Mouse (Mus musculus): ENCODE results near the gene Mettl15. TPM values are rescaled to one million over a fixed set of nuclear protein-coding genes. Genes with fewer than 3 reads are reported as not detected.

The Mettl15 gene
- polyA plus RNA-seq, 1 experiment from 2014 or later, result 13.5 TPM

- Histone ChIP-seq H3K27me3 (ENCODE audit: control insufficient read depth, insufficient read depth, low read length) (no peaks in the 10 kb centered on the region), H3K4me3 (ENCODE audit: low read depth, low read length) (peak overlapping the region; percentile 61), H3K27ac (ENCODE audit: low read depth, low read length) (peak overlapping the region; percentile 39; the same call in 1 of the 2 replicates), H3K9ac (ENCODE audit: low read depth, low read length) (peak overlapping the region; percentile 57), H3K4me1 (replicated peaks; ENCODE audit: control insufficient read depth, insufficient read depth, low read length) (no peaks in the 10 kb centered on the region), H3K9me3 (ENCODE audit: control insufficient read depth, low read length) (no peaks in the 10 kb centered on the region), H3K4me2 (replicated peaks; ENCODE audit: low read depth, low read length) (peak overlapping the region; percentile 58), H3K36me3 (ENCODE audit: control insufficient read depth, insufficient read depth, low read length) (no peaks in the 10 kb centered on the region)
- DNase-seq (ENCODE audit: low spot score), result no peak
- whole genome bisulfite sequencing, result 7% methylated on average over 4 of the region's 4 CpGs
- ATAC-seq (ENCODE audit: low FRiP score), result no peak
These were observed 312 bp downstream of the Mettl15 start for GRCm38 (mm10) chr2:109280272-109280599.

DNA sequence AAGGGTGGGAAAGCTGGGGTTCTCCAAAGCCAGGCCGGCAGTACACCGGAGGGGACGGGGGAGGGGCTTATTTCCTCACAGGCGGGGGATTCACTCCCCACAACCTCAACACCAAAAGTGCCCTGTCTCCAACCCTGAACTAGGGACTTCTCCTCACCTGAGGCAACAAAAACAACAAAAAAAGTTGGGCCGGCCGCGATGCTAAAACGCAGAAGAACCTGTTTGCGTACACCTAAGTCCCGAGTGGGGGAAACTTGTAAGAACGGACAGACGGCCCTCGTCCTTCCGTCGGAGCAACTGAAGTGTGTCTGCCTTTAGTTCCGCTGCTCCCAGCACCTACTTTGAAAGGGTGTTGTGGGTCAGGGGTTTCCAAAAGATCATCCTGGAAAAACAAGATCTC lies 2.5 kb downstream of the Mettl15 start:
- Histone ChIP-seq H3K9me3 (ENCODE audit: control insufficient read depth, low read length) (no peaks in the 10 kb centered on the region), H3K4me1 (replicated peaks; ENCODE audit: control insufficient read depth, insufficient read depth, low read length) (no peaks in the 10 kb centered on the region), H3K4me2 (replicated peaks; ENCODE audit: low read depth, low read length) (peak overlapping the region; percentile 48), H3K9ac (ENCODE audit: low read depth, low read length) (peak overlapping the region; percentile 59), H3K4me3 (ENCODE audit: low read depth, low read length) (peak overlapping the region; percentile 37), H3K27me3 (ENCODE audit: control insufficient read depth, insufficient read depth, low read length) (no peaks in the 10 kb centered on the region), H3K36me3 (ENCODE audit: control insufficient read depth, insufficient read depth, low read length) (no peaks in the 10 kb centered on the region), H3K27ac (ENCODE audit: low read depth, low read length) (no peak overlapping the region)
- ATAC-seq (ENCODE audit: low FRiP score), result no peak
- peak; percentile 59 for DNase-seq (ENCODE audit: low spot score)
- WGBS, result 1% methylated on average over 16 of the region's 16 CpGs

GRCm38 (mm10) chr2:109277593-109277992 lies 3.0 kb downstream of the Mettl15 start:
- peak overlapping the region; percentile 48 for H3K4me2 ChIP-seq (replicated peaks; ENCODE audit: low read depth, low read length)
- 9% methylated on average over 7 of the region's 7 CpGs for WGBS
- no peaks in the 10 kb centered on the region for H3K4me1 ChIP-seq (replicated peaks; ENCODE audit: control insufficient read depth, insufficient read depth, low read length)
- DNase-seq (ENCODE audit: low spot score) (peak; percentile 20), ATAC-seq (ENCODE audit: low FRiP score) (no peak)
- no peaks in the 10 kb centered on the region for H3K9me3 ChIP-seq (ENCODE audit: control insufficient read depth, low read length)
- no peaks in the 10 kb centered on the region for H3K36me3 ChIP-seq (ENCODE audit: control insufficient read depth, insufficient read depth, low read length)
- no peaks in the 10 kb centered on the region for H3K27me3 ChIP-seq (ENCODE audit: control insufficient read depth, insufficient read depth, low read length)
- H3K27ac ChIP-seq (ENCODE audit: low read depth, low read length), result no peak overlapping the region
- peak overlapping the region; percentile 59 for H3K9ac ChIP-seq (ENCODE audit: low read depth, low read length)
- peak overlapping the region; percentile 37 for H3K4me3 ChIP-seq (ENCODE audit: low read depth, low read length)

DNA sequence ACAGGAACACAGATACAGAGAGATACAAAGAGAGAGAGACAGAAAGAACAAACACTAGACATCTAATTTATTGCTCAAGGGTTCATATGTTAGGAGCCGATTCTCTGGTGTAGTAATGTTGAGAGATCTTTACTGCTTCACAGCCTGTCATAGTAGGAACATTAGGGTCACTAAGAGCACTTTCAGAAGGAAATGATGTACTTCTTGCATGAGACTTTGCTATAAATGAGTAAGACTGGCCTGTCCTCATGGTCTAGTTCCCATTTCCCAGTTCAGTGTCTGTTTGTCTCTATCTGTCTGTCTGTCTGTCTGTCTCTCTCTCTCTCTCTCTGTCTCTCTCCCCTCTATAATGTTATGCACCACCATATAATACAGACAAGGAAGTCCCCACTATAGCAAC lies 7.5 kb downstream of the Mettl15 start:
- no peaks in the 10 kb centered on the region for H3K4me1 ChIP-seq (replicated peaks; ENCODE audit: control insufficient read depth, insufficient read depth, low read length)
- H3K4me2 ChIP-seq (replicated peaks; ENCODE audit: low read depth, low read length), result no peak overlapping the region
- H3K9ac ChIP-seq (ENCODE audit: low read depth, low read length), result no peak overlapping the region
- 97% methylated on average over 1 of the region's 1 CpGs for WGBS
- no peak for DNase-seq (ENCODE audit: low spot score)
- H3K27me3 ChIP-seq (ENCODE audit: control insufficient read depth, insufficient read depth, low read length), result no peaks in the 10 kb centered on the region
- no peaks in the 10 kb centered on the region for H3K9me3 ChIP-seq (ENCODE audit: control insufficient read depth, low read length)
- no peak for ATAC-seq (ENCODE audit: low FRiP score)
- H3K36me3 ChIP-seq (ENCODE audit: control insufficient read depth, insufficient read depth, low read length), result no peaks in the 10 kb centered on the region
- H3K4me3 ChIP-seq (ENCODE audit: low read depth, low read length), result no peak overlapping the region
- H3K27ac ChIP-seq (ENCODE audit: low read depth, low read length), result no peak overlapping the region

GRCm38 (mm10) chr2:109262779-109263178 lies 17.8 kb downstream of the Mettl15 start:
- H3K9me3 ChIP-seq (ENCODE audit: control insufficient read depth, low read length), result no peaks in the 10 kb centered on the region
- H3K27me3 ChIP-seq (ENCODE audit: control insufficient read depth, insufficient read depth, low read length), result no peaks in the 10 kb centered on the region
- no peak overlapping the region for H3K9ac ChIP-seq (ENCODE audit: low read depth, low read length)
- no peaks in the 10 kb centered on the region for H3K4me1 ChIP-seq (replicated peaks; ENCODE audit: control insufficient read depth, insufficient read depth, low read length)
- no peak for ATAC-seq (ENCODE audit: low FRiP score)
- WGBS, result 87% methylated on average over 1 of the region's 1 CpGs
- no peak overlapping the region for H3K4me2 ChIP-seq (replicated peaks; ENCODE audit: low read depth, low read length)
- no peak overlapping the region for H3K4me3 ChIP-seq (ENCODE audit: low read depth, low read length)
- no peak overlapping the region for H3K27ac ChIP-seq (ENCODE audit: low read depth, low read length)
- DNase-seq (ENCODE audit: low spot score), result no peak
- H3K36me3 ChIP-seq (ENCODE audit: control insufficient read depth, insufficient read depth, low read length), result no peaks in the 10 kb centered on the region

- Histone ChIP-seq H3K9ac (ENCODE audit: low read depth, low read length) (no peak overlapping the region), H3K27me3 (ENCODE audit: control insufficient read depth, insufficient read depth, low read length) (no peaks in the 10 kb centered on the region), H3K4me1 (replicated peaks; ENCODE audit: control insufficient read depth, insufficient read depth, low read length) (no peaks in the 10 kb centered on the region), H3K36me3 (ENCODE audit: control insufficient read depth, insufficient read depth, low read length) (no peaks in the 10 kb centered on the region), H3K9me3 (ENCODE audit: control insufficient read depth, low read length) (no peaks in the 10 kb centered on the region), H3K4me2 (replicated peaks; ENCODE audit: low read depth, low read length) (no peak overlapping the region), H3K27ac (ENCODE audit: low read depth, low read length) (no peak overlapping the region), H3K4me3 (ENCODE audit: low read depth, low read length) (no peak overlapping the region)
- DNase-seq (ENCODE audit: low spot score) (no peak), ATAC-seq (ENCODE audit: low FRiP score) (no peak)
- 56% methylated on average over 3 of the region's 3 CpGs for WGBS
These were observed 38.6 kb downstream of the Mettl15 start for GRCm38 (mm10) chr2:109241947-109242346.

DNA sequence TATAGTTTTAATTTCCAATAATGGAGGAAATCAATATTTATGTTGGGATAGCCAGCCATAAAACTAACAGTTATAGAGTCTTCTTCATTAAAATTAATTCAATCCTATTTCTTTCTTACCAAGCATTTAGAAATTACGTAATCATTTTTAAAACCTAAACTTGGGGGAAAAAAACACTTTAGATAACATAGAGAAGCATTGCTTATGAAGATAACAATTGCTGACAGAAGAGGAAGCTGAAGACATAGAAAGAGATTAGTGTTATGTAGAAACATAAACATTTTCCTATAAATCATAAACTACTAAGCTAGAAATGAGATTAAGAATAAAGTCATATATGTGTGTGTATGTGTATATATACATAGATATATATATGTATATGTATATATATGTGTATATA lies 44.8 kb downstream of the Mettl15 start:
- Histone ChIP-seq H3K4me3 (ENCODE audit: low read depth, low read length) (no peak overlapping the region), H3K4me2 (replicated peaks; ENCODE audit: low read depth, low read length) (no peak overlapping the region), H3K27ac (ENCODE audit: low read depth, low read length) (no peak overlapping the region), H3K9ac (ENCODE audit: low read depth, low read length) (no peak overlapping the region), H3K4me1 (replicated peaks; ENCODE audit: control insufficient read depth, insufficient read depth, low read length) (no peaks in the 10 kb centered on the region), H3K27me3 (ENCODE audit: control insufficient read depth, insufficient read depth, low read length) (no peaks in the 10 kb centered on the region), H3K36me3 (ENCODE audit: control insufficient read depth, insufficient read depth, low read length) (no peaks in the 10 kb centered on the region), H3K9me3 (ENCODE audit: control insufficient read depth, low read length) (no peaks in the 10 kb centered on the region)
- ATAC-seq (ENCODE audit: low FRiP score), result no peak
- no peak for DNase-seq (ENCODE audit: low spot score)
- WGBS, result 88% methylated on average over 1 of the region's 1 CpGs

DNA sequence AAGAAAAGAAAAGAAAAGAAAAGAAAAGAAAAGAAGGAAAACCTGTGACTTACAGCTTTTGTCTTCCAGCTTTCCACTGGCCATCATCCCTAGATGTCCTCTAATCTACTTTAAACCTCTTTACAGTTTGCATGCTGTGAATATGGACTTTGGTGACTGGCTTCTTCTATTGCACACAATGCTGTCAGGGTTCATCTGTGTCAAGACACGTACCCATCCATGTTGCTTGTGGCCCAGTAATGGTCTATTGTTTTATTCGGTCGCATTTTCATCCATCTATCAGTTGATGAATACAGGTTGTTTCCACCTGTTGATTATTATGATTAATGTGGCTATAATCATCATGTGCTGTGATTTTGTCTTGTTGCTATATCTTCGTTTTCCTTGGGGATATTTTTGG lies 46.7 kb downstream of the Mettl15 start:
- no peak overlapping the region for H3K4me3 ChIP-seq (ENCODE audit: low read depth, low read length)
- no peaks in the 10 kb centered on the region for H3K27me3 ChIP-seq (ENCODE audit: control insufficient read depth, insufficient read depth, low read length)
- DNase-seq (ENCODE audit: low spot score) (no peak), ATAC-seq (ENCODE audit: low FRiP score) (no peak)
- no peaks in the 10 kb centered on the region for H3K36me3 ChIP-seq (ENCODE audit: control insufficient read depth, insufficient read depth, low read length)
- no peak overlapping the region for H3K4me2 ChIP-seq (replicated peaks; ENCODE audit: low read depth, low read length)
- no peaks in the 10 kb centered on the region for H3K9me3 ChIP-seq (ENCODE audit: control insufficient read depth, low read length)
- WGBS, result 79% methylated on average over 4 of the region's 4 CpGs
- H3K4me1 ChIP-seq (replicated peaks; ENCODE audit: control insufficient read depth, insufficient read depth, low read length), result no peaks in the 10 kb centered on the region
- H3K9ac ChIP-seq (ENCODE audit: low read depth, low read length), result no peak overlapping the region
- H3K27ac ChIP-seq (ENCODE audit: low read depth, low read length), result no peak overlapping the region

DNA sequence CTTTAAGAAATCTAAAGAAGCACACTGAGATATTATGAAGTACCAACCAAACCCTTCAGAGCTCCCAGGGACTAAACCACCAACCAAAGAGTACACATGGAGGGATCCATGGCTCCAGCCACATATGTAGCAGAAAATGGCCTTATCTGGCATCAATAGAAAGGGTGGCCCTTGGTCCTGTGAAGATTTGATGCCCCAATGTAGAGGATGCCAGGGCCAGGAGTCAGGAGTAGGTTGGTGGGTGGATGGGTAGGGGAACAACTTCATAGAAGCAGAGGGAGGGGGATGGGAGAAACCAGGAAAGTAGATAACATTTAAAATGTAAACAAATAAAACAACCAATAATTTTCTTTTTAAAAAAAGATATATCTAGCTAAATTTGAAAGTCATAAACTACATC lies 50.1 kb downstream of the Mettl15 start:
- Histone ChIP-seq H3K4me3 (ENCODE audit: low read depth, low read length) (no peak overlapping the region), H3K9me3 (ENCODE audit: control insufficient read depth, low read length) (no peaks in the 10 kb centered on the region), H3K36me3 (ENCODE audit: control insufficient read depth, insufficient read depth, low read length) (no peaks in the 10 kb centered on the region), H3K27me3 (ENCODE audit: control insufficient read depth, insufficient read depth, low read length) (no peaks in the 10 kb centered on the region), H3K4me2 (replicated peaks; ENCODE audit: low read depth, low read length) (no peak overlapping the region), H3K9ac (ENCODE audit: low read depth, low read length) (no peak overlapping the region), H3K27ac (ENCODE audit: low read depth, low read length) (no peak overlapping the region), H3K4me1 (replicated peaks; ENCODE audit: control insufficient read depth, insufficient read depth, low read length) (no peaks in the 10 kb centered on the region)
- DNase-seq (ENCODE audit: low spot score), result no peak
- no peak for ATAC-seq (ENCODE audit: low FRiP score)

All from hindbrain, embryonic 11.5 days (tissue).